Comparison of ENCODE assay signal across 8 mouse cellular contexts in genomic region chr3:96173185-96173584, GRCm38 (mm10). TPM values are rescaled to one million over a fixed set of nuclear protein-coding genes. Genes with fewer than 3 reads are reported as not detected.
DNase-seq lines count a peak whose midpoint lies in the region; ATAC-seq and TF ChIP-seq lines count a peak whose summit lies in the region.

No protein-coding gene starts in this region.

- H3K4me2 ChIP-seq in hindbrain, embryonic 13.5 days: peak overlapping the region; percentile 99
- peak overlapping the region; percentile 94 for H3K4me2 ChIP-seq in midbrain, embryonic 14.5 days (ENCODE audit: low read length)

- ATAC-seq in hindbrain, embryonic 13.5 days (ENCODE audit: low FRiP score): no peak
- ATAC-seq in midbrain, embryonic 14.5 days (ENCODE audit: low FRiP score, low TSS enrichment): no peak

- H3K4me1 ChIP-seq in kidney, adult 2 months (ENCODE audit: control insufficient read depth, insufficient read depth, low read length): peaks cover 14% of the 10 kb centered on the region; the same call in 1 of the 2 replicates
- peaks cover 2% of the 10 kb centered on the region for H3K4me1 ChIP-seq in bone marrow, adult 2 months (ENCODE audit: control insufficient read depth, insufficient read depth, low read length)
- peaks cover 42% of the 10 kb centered on the region for H3K4me1 ChIP-seq in hindbrain, embryonic 13.5 days (replicated peaks)
- peaks cover 21% of the 10 kb centered on the region for H3K4me1 ChIP-seq in midbrain, embryonic 14.5 days (ENCODE audit: control insufficient read depth, insufficient read depth, low read length)

- H3K4me3 ChIP-seq in kidney, adult 2 months (ENCODE audit: insufficient read depth, low read depth, low read length): peak overlapping the region; percentile 96
- peak overlapping the region; percentile 69 for H3K4me3 ChIP-seq in bone marrow, adult 2 months (replicated peaks; ENCODE audit: control insufficient read depth, low read depth, low read length)
- H3K4me3 ChIP-seq in hindbrain, embryonic 13.5 days: peak overlapping the region; percentile 92
- H3K4me3 ChIP-seq in midbrain, embryonic 14.5 days (replicated peaks; ENCODE audit: low read depth, low read length): peak overlapping the region; percentile 92

- peak overlapping the region; percentile 91 for H3K9ac ChIP-seq in hindbrain, embryonic 13.5 days
- peak overlapping the region; percentile 76 for H3K9ac ChIP-seq in midbrain, embryonic 14.5 days (replicated peaks; ENCODE audit: low read length)

- peaks cover 4% of the 10 kb centered on the region for H3K36me3 ChIP-seq in kidney, adult 2 months (ENCODE audit: control insufficient read depth, insufficient read depth, low read length)
- peaks cover 39% of the 10 kb centered on the region for H3K36me3 ChIP-seq in hindbrain, embryonic 13.5 days
- peaks cover 41% of the 10 kb centered on the region for H3K36me3 ChIP-seq in midbrain, embryonic 14.5 days (ENCODE audit: control insufficient read depth, insufficient read depth, low read length)

- WGBS in kidney, adult 2 months: 33% methylated on average over 7 of the region's 7 CpGs
- WGBS in bone marrow, adult 2 months: 49% methylated on average over 7 of the region's 7 CpGs
- WGBS in hindbrain, embryonic 13.5 days: 36% methylated on average over 7 of the region's 7 CpGs
- 38% methylated on average over 7 of the region's 7 CpGs for WGBS in midbrain, embryonic 14.5 days

- H3K27me3 ChIP-seq in kidney, adult 2 months (replicated peaks; ENCODE audit: control insufficient read depth, insufficient read depth, low read length): no peaks in the 10 kb centered on the region
- no peaks in the 10 kb centered on the region for H3K27me3 ChIP-seq in hindbrain, embryonic 13.5 days
- H3K27me3 ChIP-seq in midbrain, embryonic 14.5 days (ENCODE audit: control insufficient read depth, insufficient read depth, low read length): no peaks in the 10 kb centered on the region

- no peaks in the 10 kb centered on the region for H3K9me3 ChIP-seq in hindbrain, embryonic 13.5 days
- no peaks in the 10 kb centered on the region for H3K9me3 ChIP-seq in midbrain, embryonic 14.5 days (ENCODE audit: control insufficient read depth, low read length)

- no peak for TF ChIP-seq CTCF in kidney, adult 2 months (conservative IDR thresholded peaks at IDR 0.05; ENCODE audit: insufficient read depth, insufficient read length, low read depth, low read length)
- TF ChIP-seq CTCF in bone marrow, adult 2 months (IDR thresholded peaks at IDR 0.05; ENCODE audit: control insufficient read depth, insufficient read depth, low read length): no peak

- no peak for TF ChIP-seq POLR2A in kidney, adult 2 months (IDR thresholded peaks at IDR 0.05; ENCODE audit: low read depth, low read length)
- no peak for TF ChIP-seq POLR2A in bone marrow, adult 2 months (IDR thresholded peaks at IDR 0.05; ENCODE audit: borderline replicate concordance, control insufficient read depth, low read depth, low read length)

- no peak overlapping the region for H3K27ac ChIP-seq in kidney, adult 2 months (ENCODE audit: insufficient read depth, low read depth, low read length)
- H3K27ac ChIP-seq in bone marrow, adult 2 months (ENCODE audit: control insufficient read depth, insufficient read depth, low read depth, low read length, poor library complexity): no peak overlapping the region
- H3K27ac ChIP-seq in hindbrain, embryonic 13.5 days: peak overlapping the region; percentile 97; the same call in 1 of the 2 replicates
- H3K27ac ChIP-seq in midbrain, embryonic 14.5 days (replicated peaks; ENCODE audit: low read depth, low read length): no peak overlapping the region

- no peak for DNase-seq in kidney, adult 2 months
- no peak for DNase-seq in kidney, adult 11 months
- DNase-seq in midbrain, embryonic 14.5 days: no peak
- DNase-seq in B cell, adult 2 months: no peak
- no peak for DNase-seq in layer of hippocampus, adult 18-20 months (ENCODE audit: low spot score in 2 of 2)
- DNase-seq in layer of hippocampus, postnatal 10 days (ENCODE audit: low spot score in 2 of 2): no peak

RNA-seq across cellular contexts. Expression of gene Sf3b4, which starts 1.1 kb away (rescaled TPM):
- 52.6 and 57.3 TPM in 2 replicates for polyA plus RNA-seq in kidney, adult 2 months (2012; rRNA removed)
- 14.9 and 25.7 TPM in 2 replicates for polyA plus RNA-seq in bone marrow, adult 2 months (2011; ENCODE audit: insufficient read depth, insufficient read length, low replicate concordance, missing spikeins)
- 149 and 151 TPM in 2 replicates for polyA plus RNA-seq in hindbrain, embryonic 13.5 days (2015; fragmentation: Nextera tagmentation; extraction: Ambion mirVana)
- polyA plus RNA-seq in midbrain, embryonic 14.5 days (2014; fragmentation: Nextera tagmentation; extraction: Ambion mirVana): 146 and 148 TPM in 2 replicates
- total RNA-seq in layer of hippocampus, adult 18-20 months (2021): 10 to 100 TPM; 50.4 to 51.0 TPM
- total RNA-seq in layer of hippocampus, postnatal 10 days (2021): 10 to 100 TPM; 54.3 to 55.7 TPM

RNA-seq across cellular contexts. Expression of gene Sv2a, which starts 7.8 kb away (rescaled TPM):
- 20.8 and 27.3 TPM in 2 replicates for polyA plus RNA-seq in kidney, adult 2 months (2012; rRNA removed)
- polyA plus RNA-seq in bone marrow, adult 2 months (2011; ENCODE audit: insufficient read depth, insufficient read length, low replicate concordance, missing spikeins): 5.7 and 6.2 TPM in 2 replicates
- 84.0 and 88.7 TPM in 2 replicates for polyA plus RNA-seq in hindbrain, embryonic 13.5 days (2015; fragmentation: Nextera tagmentation; extraction: Ambion mirVana)
- 91.6 and 120 TPM in 2 replicates for polyA plus RNA-seq in midbrain, embryonic 14.5 days (2014; fragmentation: Nextera tagmentation; extraction: Ambion mirVana)
- total RNA-seq in layer of hippocampus, adult 18-20 months (2021): 100 to 1,000 TPM; 359 to 373 TPM
- 100 to 1,000 TPM; 317 to 343 TPM for total RNA-seq in layer of hippocampus, postnatal 10 days (2021)

RNA-seq across cellular contexts. Expression of gene Mtmr11, which starts 11.4 kb away (rescaled TPM):
- 56.8 and 65.7 TPM in 2 replicates for polyA plus RNA-seq in kidney, adult 2 months (2012; rRNA removed)
- 6.3 and 10.1 TPM in 2 replicates for polyA plus RNA-seq in bone marrow, adult 2 months (2011; ENCODE audit: insufficient read depth, insufficient read length, low replicate concordance, missing spikeins)
- 11.5 and 12.8 TPM in 2 replicates for polyA plus RNA-seq in hindbrain, embryonic 13.5 days (2015; fragmentation: Nextera tagmentation; extraction: Ambion mirVana)
- 6.1 and 11.8 TPM in 2 replicates for polyA plus RNA-seq in midbrain, embryonic 14.5 days (2014; fragmentation: Nextera tagmentation; extraction: Ambion mirVana)
- 1 to 10 TPM; 4.0 to 6.8 TPM for total RNA-seq in layer of hippocampus, adult 18-20 months (2021)
- total RNA-seq in layer of hippocampus, postnatal 10 days (2021): 1 to 10 TPM; 5.5 to 9.2 TPM

RNA-seq across cellular contexts. Expression of gene Bola1, which starts 46.3 kb away (rescaled TPM):
- 67.8 and 79.8 TPM in 2 replicates for polyA plus RNA-seq in kidney, adult 2 months (2012; rRNA removed)
- polyA plus RNA-seq in bone marrow, adult 2 months (2011; ENCODE audit: insufficient read depth, insufficient read length, low replicate concordance, missing spikeins): 11.5 and 12.7 TPM in 2 replicates
- 64.0 and 65.6 TPM in 2 replicates for polyA plus RNA-seq in hindbrain, embryonic 13.5 days (2015; fragmentation: Nextera tagmentation; extraction: Ambion mirVana)
- polyA plus RNA-seq in midbrain, embryonic 14.5 days (2014; fragmentation: Nextera tagmentation; extraction: Ambion mirVana): 63.0 and 69.6 TPM in 2 replicates
- 10 to 100 TPM; 18.2 to 19.4 TPM for total RNA-seq in layer of hippocampus, adult 18-20 months (2021)
- total RNA-seq in layer of hippocampus, postnatal 10 days (2021): 10 to 100 TPM; 20.9 to 22.8 TPM

RNA-seq across cellular contexts. Expression of gene Hist2h2ab, which starts 46.5 kb away (rescaled TPM):
- 0.66 and 1.7 TPM in 2 replicates for polyA plus RNA-seq in kidney, adult 2 months (2012; rRNA removed)
- polyA plus RNA-seq in bone marrow, adult 2 months (2011; ENCODE audit: insufficient read depth, insufficient read length, low replicate concordance, missing spikeins): 26.5 TPM in 1 of 2 replicates, not detected in the other
- 1.0 TPM in 1 of 2 replicates, not detected in the other for polyA plus RNA-seq in hindbrain, embryonic 13.5 days (2015; fragmentation: Nextera tagmentation; extraction: Ambion mirVana)
- polyA plus RNA-seq in midbrain, embryonic 14.5 days (2014; fragmentation: Nextera tagmentation; extraction: Ambion mirVana): not detected in 2 replicates
- 10 to 100 TPM; 10.4 to 10.6 TPM for total RNA-seq in layer of hippocampus, adult 18-20 months (2021)
- total RNA-seq in layer of hippocampus, postnatal 10 days (2021): 10 to 100 TPM; 16.7 to 16.8 TPM
